Mouse (Mus musculus) left cerebral cortex, adult 11 months (tissue): Measurements from ENCODE around the gene Fgf18.

Source experiments
- DNase-seq: peaks from one replicate; pipeline ENCODE4 v3.0.0; 2022; ENCODE audit warnings: low spot score

Gene Fgf18

GRCm38 (mm10) chr11:33112407-33112806 is 34.8 kb downstream of the Fgf18 start:
- no peak for DNase-seq

- no peak for DNase-seq
These were observed 37.1 kb downstream of the Fgf18 start for GRCm38 (mm10) chr11:33110111-33110510.

- no peak for DNase-seq
These were observed 39.7 kb downstream of the Fgf18 start for GRCm38 (mm10) chr11:33107540-33107939.

GRCm38 (mm10) chr11:33104911-33105316 is 42.3 kb downstream of the Fgf18 start:
- DNase-seq = no peak

GRCm38 (mm10) chr11:33103291-33103943 is 43.8 kb downstream of the Fgf18 start:
- no peak for DNase-seq

GRCm38 (mm10) chr11:33100027-33100507 is 47.1 kb downstream of the Fgf18 start:
- no peak for DNase-seq

GRCm38 (mm10) chr11:33099425-33099824 is 47.8 kb downstream of the Fgf18 start:
- DNase-seq = no peak

- DNase-seq = no peak
These were observed 48.8 kb downstream of the Fgf18 start for GRCm38 (mm10) chr11:33098446-33098845.

- no peak for DNase-seq
These were observed 49.3 kb downstream of the Fgf18 start for GRCm38 (mm10) chr11:33097855-33098254.

- DNase-seq = no peak
These were observed 57.3 kb downstream of the Fgf18 start for GRCm38 (mm10) chr11:33089856-33090255.

GRCm38 (mm10) chr11:33088181-33088580 is 59.0 kb downstream of the Fgf18 start:
- DNase-seq = no peak

GRCm38 (mm10) chr11:33086046-33086445 is 61.2 kb downstream of the Fgf18 start:
- DNase-seq = no peak

- no peak for DNase-seq
These were observed 61.7 kb downstream of the Fgf18 start for GRCm38 (mm10) chr11:33085514-33085913.

- DNase-seq = no peak
These were observed 62.1 kb downstream of the Fgf18 start for GRCm38 (mm10) chr11:33085054-33085453.

GRCm38 (mm10) chr11:33084041-33084440 is 63.2 kb downstream of the Fgf18 start:
- DNase-seq = no peak

GRCm38 (mm10) chr11:33081175-33081574 is 66.0 kb downstream of the Fgf18 start:
- no peak for DNase-seq

GRCm38 (mm10) chr11:33080046-33080808 is 67.0 kb downstream of the Fgf18 start:
- no peak for DNase-seq

GRCm38 (mm10) chr11:33079424-33079823 is 67.8 kb downstream of the Fgf18 start:
- no peak for DNase-seq

GRCm38 (mm10) chr11:33078036-33078435 is 69.2 kb downstream of the Fgf18 start:
- no peak for DNase-seq

- no peak for DNase-seq
These were observed 71.9 kb downstream of the Fgf18 start for GRCm38 (mm10) chr11:33075293-33075692.

- DNase-seq = no peak
These were observed 72.7 kb downstream of the Fgf18 start for GRCm38 (mm10) chr11:33074541-33074940.

GRCm38 (mm10) chr11:33071358-33071922 is 75.8 kb downstream of the Fgf18 start:
- no peak for DNase-seq

- DNase-seq = no peak
These were observed 76.7 kb downstream of the Fgf18 start for GRCm38 (mm10) chr11:33070520-33070919.
